Mouse (Mus musculus): ENCODE results near the gene Ift140. TPM values are rescaled to one million over a fixed set of nuclear protein-coding genes. Genes with fewer than 3 reads are reported as not detected.

The Ift140 gene
- polyA plus RNA-seq, 1 experiment from 2014 or later, result 16.1 TPM

DNA sequence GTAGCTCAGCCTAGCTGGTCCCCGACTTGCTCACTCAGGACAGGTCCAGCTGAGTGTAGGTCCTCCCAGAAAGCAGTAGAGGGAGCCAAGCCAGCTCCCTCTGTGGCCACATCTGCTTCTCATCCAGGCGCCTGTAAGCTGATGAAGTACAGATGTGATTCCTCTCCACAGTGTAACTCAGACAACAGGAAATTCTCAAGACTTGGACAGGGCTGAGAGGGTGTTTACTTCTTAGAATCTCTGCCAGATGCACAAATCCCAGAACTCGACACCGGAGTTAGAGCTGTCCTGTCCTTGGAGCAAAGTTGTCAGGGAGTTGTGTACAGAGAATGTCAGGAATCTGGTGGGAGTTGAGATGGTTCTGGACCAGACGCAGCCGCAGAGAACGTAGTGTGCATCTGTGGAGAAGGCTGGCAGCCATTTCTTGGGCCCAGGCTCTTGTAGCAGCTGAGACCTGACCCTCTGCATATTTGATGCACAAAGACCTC lies 67.6 kb downstream of the Ift140 start, which contains the start of gene Tmem204:
Tmem204 (minus strand) TSS at position 148 of the 488 bp plus-strand sequence.
- peak; percentile 4 for DNase-seq (ENCODE audit: low spot score)
- no peak for ATAC-seq
- Histone ChIP-seq H3K4me2 (ENCODE audit: low read length) (no peak within 1 kb of the TSS), H3K27ac (ENCODE audit: low read depth, low read length) (peak within 1 kb of the TSS; percentile 7; the same call in 1 of the 2 replicates), H3K4me3 (ENCODE audit: low read depth, low read length) (no peak within 1 kb of the TSS), H3K36me3 (ENCODE audit: control insufficient read depth, insufficient read depth, low read length) (peaks cover 12% of the 10 kb centered on the region; the same call in 1 of the 2 replicates), H3K4me1 (ENCODE audit: control insufficient read depth, insufficient read depth, low read length) (no peaks in the 10 kb centered on the region), H3K27me3 (replicated peaks; ENCODE audit: control insufficient read depth, insufficient read depth, low read length) (no peaks in the 10 kb centered on the region), H3K9ac (ENCODE audit: low read length) (no peak within 1 kb of the TSS), H3K9me3 (replicated peaks; ENCODE audit: control insufficient read depth, low read length) (no peaks in the 10 kb centered on the region)
- WGBS, result 74% methylated on average over 7 of the region's 7 CpGs

DNA sequence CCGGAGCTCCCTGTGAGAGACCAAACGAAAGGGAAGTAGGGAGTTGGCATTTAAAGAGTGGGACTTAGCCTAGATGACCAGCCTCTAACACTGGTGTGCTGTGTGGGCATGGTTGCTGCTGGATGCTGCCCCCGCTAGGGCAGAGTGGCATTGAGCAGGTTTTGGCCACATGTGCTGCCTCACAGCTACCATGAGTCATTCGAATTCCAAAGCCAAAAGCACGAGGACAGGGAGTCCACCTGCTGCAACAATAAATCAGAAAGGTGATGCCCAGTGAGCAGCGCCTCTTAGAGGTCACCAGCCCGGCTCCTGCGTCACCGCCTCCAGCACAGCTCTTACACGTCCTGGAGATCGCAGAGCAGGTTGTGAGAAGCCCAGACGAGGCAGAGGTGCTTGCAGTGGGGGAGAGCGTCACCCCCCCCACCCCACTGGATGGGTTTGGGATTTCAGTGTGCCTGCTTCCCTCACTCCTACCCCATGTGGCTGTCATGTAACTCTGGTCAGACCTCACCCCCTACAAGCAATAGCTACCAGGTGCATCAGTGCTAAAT lies 69.0 kb downstream of the Ift140 start:
- Histone ChIP-seq H3K4me1 (ENCODE audit: control insufficient read depth, insufficient read depth, low read length) (no peaks in the 10 kb centered on the region), H3K36me3 (ENCODE audit: control insufficient read depth, insufficient read depth, low read length) (peaks cover 24% of the 10 kb centered on the region; the same call in 1 of the 2 replicates), H3K4me2 (ENCODE audit: low read length) (no peak overlapping the region), H3K4me3 (ENCODE audit: low read depth, low read length) (no peak overlapping the region), H3K9ac (ENCODE audit: low read length) (no peak overlapping the region), H3K27me3 (replicated peaks; ENCODE audit: control insufficient read depth, insufficient read depth, low read length) (no peaks in the 10 kb centered on the region), H3K9me3 (replicated peaks; ENCODE audit: control insufficient read depth, low read length) (no peaks in the 10 kb centered on the region), H3K27ac (ENCODE audit: low read depth, low read length) (no peak overlapping the region)
- ATAC-seq (no peak), DNase-seq (ENCODE audit: low spot score) (no peak)
- WGBS, result 81% methylated on average over 13 of the region's 13 CpGs

- no peak for ATAC-seq
- Histone ChIP-seq H3K36me3 (ENCODE audit: control insufficient read depth, insufficient read depth, low read length) (peaks cover 33% of the 10 kb centered on the region), H3K27me3 (replicated peaks; ENCODE audit: control insufficient read depth, insufficient read depth, low read length) (no peaks in the 10 kb centered on the region), H3K9me3 (replicated peaks; ENCODE audit: control insufficient read depth, low read length) (no peaks in the 10 kb centered on the region), H3K4me1 (ENCODE audit: control insufficient read depth, insufficient read depth, low read length) (no peaks in the 10 kb centered on the region), H3K27ac (ENCODE audit: low read depth, low read length) (no peak overlapping the region), H3K4me3 (ENCODE audit: low read depth, low read length) (no peak overlapping the region), H3K4me2 (ENCODE audit: low read length) (no peak overlapping the region), H3K9ac (ENCODE audit: low read length) (no peak overlapping the region)
- DNase-seq (ENCODE audit: low spot score), result no peak
- WGBS, result 88% methylated on average over 7 of the region's 7 CpGs
Observed at GRCm38 (mm10) chr17:25086724-25087123, 70.8 kb downstream of the Ift140 start.

GRCm38 (mm10) chr17:25089158-25089557 lies 73.3 kb downstream of the Ift140 start:
- Histone ChIP-seq H3K36me3 (ENCODE audit: control insufficient read depth, insufficient read depth, low read length) (peaks cover 54% of the 10 kb centered on the region), H3K4me3 (ENCODE audit: low read depth, low read length) (no peak overlapping the region), H3K27ac (ENCODE audit: low read depth, low read length) (no peak overlapping the region), H3K9ac (ENCODE audit: low read length) (no peak overlapping the region), H3K9me3 (replicated peaks; ENCODE audit: control insufficient read depth, low read length) (no peaks in the 10 kb centered on the region), H3K27me3 (replicated peaks; ENCODE audit: control insufficient read depth, insufficient read depth, low read length) (no peaks in the 10 kb centered on the region), H3K4me2 (ENCODE audit: low read length) (no peak overlapping the region), H3K4me1 (ENCODE audit: control insufficient read depth, insufficient read depth, low read length) (no peaks in the 10 kb centered on the region)
- DNase-seq (ENCODE audit: low spot score) (no peak), ATAC-seq (no peak)
- 92% methylated on average over 10 of the region's 10 CpGs for WGBS

DNA sequence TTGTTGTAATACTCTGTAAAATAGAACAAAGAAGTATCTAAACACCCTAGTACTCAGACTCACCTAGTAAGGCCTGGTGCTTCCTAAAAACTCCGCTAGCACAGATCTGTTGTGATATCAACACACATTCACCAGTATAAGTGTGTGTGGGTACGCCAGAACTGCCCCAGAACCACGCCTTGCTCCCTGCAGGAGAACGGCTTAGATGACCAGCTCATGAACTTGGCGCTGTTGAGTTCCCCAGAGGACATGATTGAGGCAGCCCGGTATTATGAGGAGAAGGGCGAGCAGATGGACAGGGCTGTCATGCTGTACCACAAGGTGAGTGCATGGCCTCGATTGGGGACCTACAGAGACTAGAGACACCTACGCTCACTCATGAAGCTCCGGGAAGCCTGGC lies 74.6 kb downstream of the Ift140 start:
- WGBS, result 91% methylated on average over 10 of the region's 10 CpGs
- DNase-seq (ENCODE audit: low spot score) (no peak), ATAC-seq (no peak)
- H3K27me3 ChIP-seq (replicated peaks; ENCODE audit: control insufficient read depth, insufficient read depth, low read length), result no peaks in the 10 kb centered on the region
- H3K27ac ChIP-seq (ENCODE audit: low read depth, low read length), result no peak overlapping the region
- no peak overlapping the region for H3K9ac ChIP-seq (ENCODE audit: low read length)
- H3K4me3 ChIP-seq (ENCODE audit: low read depth, low read length), result no peak overlapping the region
- no peaks in the 10 kb centered on the region for H3K9me3 ChIP-seq (replicated peaks; ENCODE audit: control insufficient read depth, low read length)
- H3K36me3 ChIP-seq (ENCODE audit: control insufficient read depth, insufficient read depth, low read length), result peaks cover 62% of the 10 kb centered on the region
- no peak overlapping the region for H3K4me2 ChIP-seq (ENCODE audit: low read length)
- no peaks in the 10 kb centered on the region for H3K4me1 ChIP-seq (ENCODE audit: control insufficient read depth, insufficient read depth, low read length)

GRCm38 (mm10) chr17:25096221-25096620 lies 80.3 kb downstream of the Ift140 start:
- H3K36me3 ChIP-seq (ENCODE audit: control insufficient read depth, insufficient read depth, low read length), result peaks cover 59% of the 10 kb centered on the region
- WGBS, result 91% methylated on average over 2 of the region's 2 CpGs

GRCm38 (mm10) chr17:25100052-25100451 lies 84.2 kb downstream of the Ift140 start:
- H3K4me3 ChIP-seq (ENCODE audit: low read depth, low read length), result no peak overlapping the region
- no peak overlapping the region for H3K27ac ChIP-seq (ENCODE audit: low read depth, low read length)
- H3K27me3 ChIP-seq (replicated peaks; ENCODE audit: control insufficient read depth, insufficient read depth, low read length), result no peaks in the 10 kb centered on the region
- peaks cover 67% of the 10 kb centered on the region for H3K36me3 ChIP-seq (ENCODE audit: control insufficient read depth, insufficient read depth, low read length)
- no peak overlapping the region for H3K9ac ChIP-seq (ENCODE audit: low read length)
- no peak for ATAC-seq
- DNase-seq (ENCODE audit: low spot score), result no peak
- no peaks in the 10 kb centered on the region for H3K4me1 ChIP-seq (ENCODE audit: control insufficient read depth, insufficient read depth, low read length)
- 92% methylated on average over 6 of the region's 6 CpGs for WGBS
- H3K9me3 ChIP-seq (replicated peaks; ENCODE audit: control insufficient read depth, low read length), result no peaks in the 10 kb centered on the region
- no peak overlapping the region for H3K4me2 ChIP-seq (ENCODE audit: low read length)

More at GRCm38 (mm10) chr17:25096221-25096620, 80.3 kb downstream of the Ift140 start:
- Histone ChIP-seq H3K27me3 (replicated peaks; ENCODE audit: control insufficient read depth, insufficient read depth, low read length) (no peaks in the 10 kb centered on the region), H3K9me3 (replicated peaks; ENCODE audit: control insufficient read depth, low read length) (no peaks in the 10 kb centered on the region), H3K27ac (ENCODE audit: low read depth, low read length) (no peak overlapping the region), H3K9ac (ENCODE audit: low read length) (no peak overlapping the region), H3K4me3 (ENCODE audit: low read depth, low read length) (no peak overlapping the region), H3K4me2 (ENCODE audit: low read length) (no peak overlapping the region), H3K4me1 (ENCODE audit: control insufficient read depth, insufficient read depth, low read length) (no peaks in the 10 kb centered on the region)
- DNase-seq (ENCODE audit: low spot score) (no peak), ATAC-seq (no peak)

GRCm38 (mm10) chr17:25101338-25101737 lies 85.5 kb downstream of the Ift140 start:
- Histone ChIP-seq H3K27me3 (replicated peaks; ENCODE audit: control insufficient read depth, insufficient read depth, low read length) (no peaks in the 10 kb centered on the region), H3K4me3 (ENCODE audit: low read depth, low read length) (no peak overlapping the region), H3K9ac (ENCODE audit: low read length) (no peak overlapping the region), H3K27ac (ENCODE audit: low read depth, low read length) (no peak overlapping the region), H3K9me3 (replicated peaks; ENCODE audit: control insufficient read depth, low read length) (no peaks in the 10 kb centered on the region), H3K36me3 (ENCODE audit: control insufficient read depth, insufficient read depth, low read length) (peaks cover 80% of the 10 kb centered on the region), H3K4me2 (ENCODE audit: low read length) (no peak overlapping the region), H3K4me1 (ENCODE audit: control insufficient read depth, insufficient read depth, low read length) (no peaks in the 10 kb centered on the region)
- no peak for ATAC-seq
- no peak for DNase-seq (ENCODE audit: low spot score)
- WGBS, result 93% methylated on average over 11 of the region's 11 CpGs

GRCm38 (mm10) chr17:25107786-25108185 lies 91.9 kb downstream of the Ift140 start:
- no peak overlapping the region for H3K4me2 ChIP-seq (ENCODE audit: low read length)
- no peak overlapping the region for H3K27ac ChIP-seq (ENCODE audit: low read depth, low read length)
- DNase-seq (ENCODE audit: low spot score) (no peak), ATAC-seq (no peak)
- no peak overlapping the region for H3K4me3 ChIP-seq (ENCODE audit: low read depth, low read length)
- no peaks in the 10 kb centered on the region for H3K27me3 ChIP-seq (replicated peaks; ENCODE audit: control insufficient read depth, insufficient read depth, low read length)
- peaks cover 82% of the 10 kb centered on the region for H3K36me3 ChIP-seq (ENCODE audit: control insufficient read depth, insufficient read depth, low read length)
- WGBS, result 96% methylated on average over 15 of the region's 16 CpGs
- no peak overlapping the region for H3K9ac ChIP-seq (ENCODE audit: low read length)
- no peaks in the 10 kb centered on the region for H3K9me3 ChIP-seq (replicated peaks; ENCODE audit: control insufficient read depth, low read length)
- H3K4me1 ChIP-seq (ENCODE audit: control insufficient read depth, insufficient read depth, low read length), result no peaks in the 10 kb centered on the region

All from forebrain, embryonic 14.5 days (tissue).